Comparison of ENCODE assay signal across 8 mouse cellular contexts in the genomic region with DNA sequence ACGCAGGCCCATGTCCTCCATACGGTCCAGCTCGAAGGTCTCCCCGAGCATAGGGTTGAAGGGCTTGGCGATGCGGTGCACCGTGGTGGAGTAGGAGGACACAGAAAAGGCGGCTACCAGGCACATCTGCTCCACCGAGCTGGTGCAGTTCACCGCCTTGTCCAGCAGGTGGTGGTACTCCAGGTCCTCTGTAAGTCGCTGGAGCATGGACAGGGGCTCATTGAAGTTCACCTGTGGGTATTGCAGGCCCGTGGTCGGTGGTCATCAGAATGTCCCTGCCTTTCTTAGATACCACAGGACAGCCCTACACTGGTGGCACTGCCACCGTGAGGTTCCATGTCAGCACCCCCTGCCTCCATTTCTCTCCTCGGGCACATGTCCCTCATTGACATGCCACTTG.
DNase-seq lines count a peak whose midpoint lies in the region; ATAC-seq and TF ChIP-seq lines count a peak whose summit lies in the region.

No protein-coding gene starts in this region.

- DNase-seq in 416B (ENCODE audit: low read depth) (peak; percentile 56), MEL (ENCODE audit: low read depth, low spot score) (peak; percentile 68)
- DNase-seq in cerebellum, adult 8-10 months, result peak; percentile 76
- DNase-seq in kidney, postnatal 36 days, result peak; percentile 55 to 82
- DNase-seq in lung, postnatal 0 days (ENCODE audit: low spot score), result peak; percentile 44
- DNase-seq in retina, postnatal 7 days (ENCODE audit: low read depth, low spot score), result peak; percentile 53
- peak; percentile 38 for DNase-seq in urinary bladder, adult 2 months (ENCODE audit: low spot score)

- no peak for TF ChIP-seq POLR2A in MEL (IDR thresholded peaks at IDR 0.05; ENCODE audit: control insufficient read depth in 1 of 2, insufficient read depth in 1 of 2, low read depth in 1 of 2, low read length in 2 of 2, poor library complexity in 1 of 2)

- no peak overlapping the region for H3K4me3 ChIP-seq in MEL (ENCODE audit: control insufficient read depth in 1 of 2, insufficient read depth in 1 of 2, low read depth in 2 of 2, low read length in 2 of 2)
- H3K4me3 ChIP-seq in lung, postnatal 0 days (ENCODE audit: low read depth, low read length), result no peak overlapping the region

- no peak overlapping the region for H3K27ac ChIP-seq in MEL (ENCODE audit: control insufficient read depth, low read depth, low read length)
- H3K27ac ChIP-seq in lung, postnatal 0 days (ENCODE audit: low read length), result no peak overlapping the region

- no peaks in the 10 kb centered on the region for H3K9me3 ChIP-seq in MEL (replicated peaks; ENCODE audit: insufficient read depth, low read length)
- no peaks in the 10 kb centered on the region for H3K9me3 ChIP-seq in lung, postnatal 0 days (ENCODE audit: low read length)

- 0 out of 2 replicates have a peak, but pooled peaks have one; percentile 21 for ATAC-seq in frontal cortex, adult (ENCODE audit: low TSS enrichment)
- ATAC-seq in lung, postnatal 0 days, result peak; percentile 16; the same call in 1 of the 2 replicates

- WGBS in lung, postnatal 0 days, result 33% methylated on average over 15 of the region's 15 CpGs

- no peaks in the 10 kb centered on the region for H3K79me2 ChIP-seq in MEL (ENCODE audit: control insufficient read depth, insufficient read depth, low read length, poor library complexity)

- H3K27me3 ChIP-seq in MEL (ENCODE audit: control insufficient read depth in 1 of 2, insufficient read depth in 2 of 2, low read length in 2 of 2), result peaks cover 0 to 2% of the 10 kb centered on the region in 2 experiments; a peak in 1 of 4 replicates
- no peaks in the 10 kb centered on the region for H3K27me3 ChIP-seq in lung, postnatal 0 days (replicated peaks; ENCODE audit: insufficient read depth, low read length)

- no peak overlapping the region for H3K4me2 ChIP-seq in lung, postnatal 0 days (replicated peaks; ENCODE audit: low read depth, low read length)

- peak; percentile 48 for TF ChIP-seq RAD21 in MEL (IDR thresholded peaks at IDR 0.05; ENCODE audit: low read depth, low read length)

- no peaks in the 10 kb centered on the region for H3K4me1 ChIP-seq in MEL (ENCODE audit: control insufficient read depth in 1 of 2, insufficient read depth in 2 of 2, low read length in 2 of 2)
- no peaks in the 10 kb centered on the region for H3K4me1 ChIP-seq in lung, postnatal 0 days (ENCODE audit: insufficient read depth, low read depth, low read length)

- TF ChIP-seq EP300 in MEL (IDR thresholded peaks at IDR 0.05; ENCODE audit: low read depth in 1 of 2, low read length in 2 of 2), result no peak
- no peak for TF ChIP-seq EP300 in lung, postnatal 0 days (IDR thresholded peaks at IDR 0.05)

- H3K9ac ChIP-seq in MEL (ENCODE audit: control insufficient read depth, low read depth, low read length, poor library complexity, severe bottlenecking), result no peak overlapping the region
- H3K9ac ChIP-seq in lung, postnatal 0 days (replicated peaks; ENCODE audit: low read depth), result no peak overlapping the region

- TF ChIP-seq CTCF in MEL (IDR thresholded peaks at IDR 0.05 in 2 of 3, conservative IDR thresholded peaks at IDR 0.05 in 1 of 3; ENCODE audit: control insufficient read depth in 1 of 3, insufficient read depth in 1 of 3, low read depth in 2 of 3, low read length in 3 of 3, poor library complexity in 1 of 3, severe bottlenecking in 1 of 3), result peak; percentile 79 to 94 (median 91)
- TF ChIP-seq CTCF in lung, postnatal 0 days (IDR thresholded peaks at IDR 0.05), result peak; percentile 90

- no peaks in the 10 kb centered on the region for H3K36me3 ChIP-seq in MEL (ENCODE audit: control insufficient read depth in 1 of 2, insufficient read depth in 2 of 2, low read length in 2 of 2)
- H3K36me3 ChIP-seq in lung, postnatal 0 days (ENCODE audit: insufficient read depth, low read length), result no peaks in the 10 kb centered on the region

TF ChIP-seq in MEL, 35 proteins besides CTCF, POLR2A, EP300 and RAD21:
- TF ChIP-seq SMC3 (IDR thresholded peaks at IDR 0.05; ENCODE audit: low read depth, low read length) (peak; percentile 79), SIN3A (IDR thresholded peaks at IDR 0.05; ENCODE audit: low read length) (no peak), ZC3H11A (IDR thresholded peaks at IDR 0.05; ENCODE audit: low read depth, low read length) (0 out of 2 replicates have a peak, but pooled peaks have one; percentile 19)
